Mouse (Mus musculus): Measurements from ENCODE around the gene Eogt. TPM values are rescaled to one million over a fixed set of nuclear protein-coding genes. Genes with fewer than 3 reads are reported as not detected.

Eogt gene
- 10 to 100 TPM; 37.2 to 44.2 TPM for total RNA-seq (2021)
- long read RNA-seq, experiment 1, full-length matches to known transcripts, result 4 of 7 reads
- long read RNA-seq, experiment 1, partial matches to known transcripts, result 2 of 7 reads
- long read RNA-seq, experiment 1, other reads (novel, unspliced or antisense), result 1 of 7 reads
- long read RNA-seq, experiment 2, full-length matches to known transcripts, result 4 of 12 reads
- long read RNA-seq, experiment 2, partial matches to known transcripts, result 4 of 12 reads
- long read RNA-seq, experiment 2, other reads (novel, unspliced or antisense), result 4 of 12 reads

DNA sequence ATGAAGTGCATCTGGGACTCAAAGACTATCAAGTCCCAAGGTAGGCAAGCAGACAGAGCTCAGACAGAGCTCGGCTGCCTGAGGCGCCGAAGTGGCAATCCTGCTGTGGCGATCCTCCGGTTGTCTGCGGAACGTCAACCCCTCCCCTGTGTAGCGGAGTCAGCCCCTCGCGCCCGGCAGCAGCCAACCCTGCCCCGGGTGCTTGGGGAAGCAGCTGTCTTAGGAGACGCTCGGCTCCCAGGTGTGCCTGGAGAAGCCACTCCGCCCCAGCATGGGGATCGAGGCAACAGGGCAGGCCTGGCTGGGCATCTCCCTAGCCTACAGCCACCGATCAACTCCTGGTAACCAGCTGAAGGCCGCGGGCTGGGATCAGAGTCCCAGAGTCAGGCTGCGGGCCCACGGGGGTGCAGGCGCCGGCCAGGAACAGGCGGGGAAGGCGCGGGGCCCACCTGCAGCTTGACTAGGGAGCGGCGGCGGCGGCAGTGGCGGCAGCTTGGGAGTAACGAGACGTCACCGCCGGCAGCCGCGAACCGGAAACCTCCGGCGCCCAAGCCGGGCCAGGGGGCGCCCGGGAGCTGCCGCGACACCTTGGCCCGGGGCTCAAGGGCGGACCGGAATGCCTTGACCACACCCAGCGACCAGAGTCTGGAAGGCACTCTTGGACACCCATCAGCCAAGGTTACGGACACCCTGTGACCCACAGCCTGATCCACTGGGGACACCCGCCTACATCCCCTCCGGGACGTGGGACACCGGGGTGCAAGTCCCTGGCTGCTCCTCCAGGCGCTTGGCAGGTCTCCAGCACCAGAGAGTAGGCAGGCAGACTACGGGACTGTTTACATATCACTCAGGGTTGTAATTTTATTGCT is at the start of gene Eogt:
Gene Eogt (minus strand): TSS at position 800 of the 869 bp plus-strand sequence.
- DNase-seq, result peak; percentile 88 to 92

DNA sequence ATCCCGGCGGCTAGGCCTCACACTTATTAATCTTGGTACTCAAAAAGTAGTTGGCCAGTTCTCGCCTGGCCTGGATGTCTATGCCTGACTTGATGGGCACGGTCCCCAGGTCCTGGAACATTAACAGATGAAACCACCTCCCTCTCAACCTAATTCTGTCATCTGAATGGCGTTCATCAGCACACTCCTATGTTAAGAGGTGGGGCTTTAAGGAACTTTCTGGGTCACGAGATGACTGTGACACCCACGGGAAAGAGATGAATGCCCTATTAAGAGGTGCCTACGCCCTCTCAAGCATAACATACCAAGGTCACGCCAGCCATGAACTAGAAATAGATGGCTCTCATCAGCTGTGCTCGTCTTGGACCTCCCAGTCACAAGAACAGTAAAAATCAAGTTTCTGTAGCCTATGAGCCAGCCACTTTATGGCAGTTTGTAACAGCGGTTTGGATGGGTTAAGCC is 30.4 kb upstream of the Eogt start:
- no peak for DNase-seq

- peak; percentile 98 for DNase-seq
Observed at GRCm38 (mm10) chr6:97178491-97179366, 29.7 kb upstream of the Eogt start, which contains the start of gene Tmf1. Gene Tmf1 (minus strand): TSS chr6:97179122.

DNA sequence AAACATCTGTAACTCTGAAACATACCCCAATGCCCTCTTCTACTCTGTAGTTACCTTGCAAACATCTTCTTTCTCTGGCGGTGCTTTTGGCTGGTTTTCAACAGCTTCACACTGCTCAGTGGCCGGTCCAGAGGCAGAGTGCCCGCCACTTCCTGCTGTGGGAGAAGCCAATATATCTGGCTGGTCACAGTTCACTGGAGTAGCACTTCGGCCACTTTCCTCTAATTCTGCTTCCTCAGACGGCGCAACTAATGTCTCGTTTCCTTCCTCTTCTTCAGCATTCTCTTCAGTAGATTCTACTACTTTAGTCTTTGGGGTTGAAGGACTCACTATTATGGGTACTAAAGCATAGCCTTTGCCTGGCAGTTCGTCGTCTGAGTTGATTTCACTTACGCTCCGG is 26.7 kb upstream of the Eogt start:
- peak in 1 of 2 experiments; percentile 9 for DNase-seq

DNA sequence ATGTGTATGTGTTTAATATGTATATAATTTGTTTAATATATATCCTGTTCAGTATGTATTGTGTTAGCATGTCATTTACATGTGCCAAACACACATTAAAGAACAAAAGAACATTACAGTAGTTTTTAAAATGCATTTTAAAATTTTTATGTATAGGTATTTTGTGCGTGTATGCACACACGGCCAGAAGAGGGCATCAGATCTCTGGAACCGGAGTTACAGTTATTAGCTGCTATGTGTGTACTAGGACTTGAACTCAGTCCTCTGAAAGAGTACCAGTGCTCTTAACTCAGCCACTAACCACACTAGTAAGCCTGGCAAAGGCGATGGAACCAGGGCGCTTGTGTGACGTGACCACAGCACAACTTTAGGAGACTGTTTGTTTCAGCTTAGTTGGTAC is 1.2 kb upstream of the Eogt start:
- DNase-seq, result no peak

DNA sequence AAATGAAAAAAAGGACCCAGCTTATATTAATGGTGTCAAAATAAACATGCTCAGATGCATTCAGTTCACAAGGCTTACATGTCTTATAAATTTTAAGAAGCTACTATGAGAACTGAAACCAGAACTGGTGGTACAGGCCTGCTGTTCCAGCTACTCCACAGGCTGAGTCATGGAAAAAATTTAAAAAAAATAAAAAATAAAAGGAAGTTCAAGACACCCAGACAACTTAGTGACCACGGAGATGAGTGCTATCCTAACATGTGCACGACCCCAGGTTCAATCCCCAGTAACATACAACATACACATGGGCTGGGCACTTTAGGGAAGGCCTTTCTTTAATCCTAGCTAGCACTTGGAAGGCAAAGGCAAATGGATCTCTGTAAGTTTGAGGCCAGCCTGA is 739 bp upstream of the Eogt start:
- DNase-seq, result no peak

DNA sequence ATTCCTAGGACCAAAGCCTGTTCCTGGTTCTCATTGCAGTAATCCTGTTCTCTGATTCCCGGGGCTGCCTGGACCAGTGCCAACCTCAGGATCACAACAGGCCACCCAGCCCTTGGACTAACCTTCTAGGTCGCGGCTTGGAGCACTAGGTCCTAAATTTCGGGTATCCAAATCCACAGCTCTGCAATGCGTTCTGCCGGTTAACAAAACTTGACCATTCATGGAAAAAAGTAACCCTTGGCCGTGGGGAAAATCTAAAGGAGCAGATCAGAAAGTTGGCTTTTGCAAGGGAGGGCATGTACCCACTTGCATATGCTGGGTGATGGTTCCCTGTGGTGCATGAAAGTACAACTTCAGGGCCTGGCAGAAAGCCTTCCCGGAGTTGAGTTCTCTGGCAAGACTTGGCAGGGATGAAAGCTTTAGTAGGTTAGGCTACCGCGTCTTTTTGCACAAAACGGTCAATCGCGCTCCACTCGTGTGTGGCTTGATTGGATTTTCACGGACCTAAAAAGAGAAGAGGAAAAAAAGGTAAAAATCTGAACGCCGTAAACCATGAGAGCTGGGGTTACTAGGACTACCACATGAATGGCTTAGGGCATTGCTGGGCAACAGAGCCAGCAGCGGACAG is 1.1 kb downstream of the Eogt start:
- peak; percentile 73 to 85 for DNase-seq

DNA sequence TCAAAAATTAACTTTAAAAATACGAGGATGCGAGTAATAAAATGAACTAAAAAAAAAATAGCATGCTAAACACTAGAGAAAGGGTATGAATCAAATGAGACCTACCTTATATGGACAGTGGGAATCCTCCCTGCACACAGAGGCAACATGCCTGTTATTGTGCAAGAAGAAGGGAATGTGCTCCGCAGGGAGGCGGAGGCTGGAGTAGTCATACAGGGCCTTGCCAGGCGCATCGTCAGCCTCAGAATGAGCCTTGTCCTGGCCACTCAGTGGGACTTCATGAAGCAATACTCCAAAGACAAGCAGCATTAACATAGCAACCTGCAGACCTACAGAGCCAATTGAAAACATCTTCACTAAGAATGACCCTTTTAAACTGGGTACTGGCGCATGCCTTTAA is 3.8 kb downstream of the Eogt start:
- peak; percentile 75 to 85 for DNase-seq

DNA sequence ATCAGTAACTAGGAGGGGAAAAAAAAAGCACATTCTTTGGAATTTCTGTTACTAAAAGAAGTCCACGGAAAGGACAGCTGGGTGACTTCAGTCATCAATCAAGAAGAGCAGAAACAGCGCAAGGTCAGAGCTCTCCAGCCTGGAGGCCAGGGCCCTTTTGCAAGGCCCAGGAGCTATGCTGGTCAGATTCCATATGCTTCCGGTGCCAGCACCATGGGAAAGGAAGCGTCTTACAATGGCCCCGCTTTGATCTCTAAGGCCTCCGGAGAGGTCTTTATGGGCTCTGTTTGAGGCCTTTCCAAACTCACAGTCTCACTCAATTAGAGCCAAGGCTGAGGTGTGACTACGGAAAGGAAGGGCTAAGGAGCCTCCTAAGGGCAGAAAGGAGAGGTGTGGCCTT is 4.6 kb downstream of the Eogt start:
- DNase-seq, result peak; percentile 84 to 87

DNA sequence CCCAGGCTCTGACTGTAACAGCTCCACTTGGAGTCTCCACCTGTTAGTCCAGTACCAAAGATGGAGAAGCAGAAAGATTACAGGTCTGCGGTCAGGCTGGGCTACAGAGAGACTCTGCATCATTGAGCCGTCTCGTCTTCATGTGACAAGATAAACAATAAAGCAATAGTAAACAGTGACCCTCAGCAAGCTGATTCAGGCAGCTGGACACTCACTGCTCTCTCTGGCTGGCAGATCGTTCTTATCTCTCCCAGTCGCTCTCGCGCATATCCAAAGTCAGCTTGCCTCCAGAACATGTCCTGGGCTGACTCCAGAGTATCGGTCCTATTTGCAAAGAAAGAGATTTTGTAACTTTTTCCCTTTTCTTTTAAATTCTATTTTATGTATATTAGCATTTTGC is 6.4 kb downstream of the Eogt start:
- peak; percentile 32 to 49 for DNase-seq

DNA sequence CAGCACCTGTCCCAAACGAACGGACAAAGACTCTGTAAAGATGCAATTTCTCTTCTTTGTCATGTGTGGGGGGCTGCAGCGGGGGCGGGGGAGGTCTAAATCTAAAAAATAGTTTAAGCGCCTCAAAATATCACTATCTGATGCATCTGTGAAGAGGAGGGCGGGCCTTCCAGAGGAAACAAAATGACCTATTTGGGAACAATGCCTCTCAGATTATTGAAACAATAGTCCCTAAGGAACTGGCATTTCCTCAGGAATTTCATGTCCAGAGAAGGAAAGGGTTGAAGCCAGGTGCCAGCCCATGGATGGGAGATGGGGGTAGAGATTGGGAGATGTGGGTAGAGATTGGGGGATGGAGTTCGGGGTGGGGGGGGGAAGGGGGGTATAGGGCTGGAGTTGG is 7.2 kb downstream of the Eogt start:
- DNase-seq, result no peak

DNA sequence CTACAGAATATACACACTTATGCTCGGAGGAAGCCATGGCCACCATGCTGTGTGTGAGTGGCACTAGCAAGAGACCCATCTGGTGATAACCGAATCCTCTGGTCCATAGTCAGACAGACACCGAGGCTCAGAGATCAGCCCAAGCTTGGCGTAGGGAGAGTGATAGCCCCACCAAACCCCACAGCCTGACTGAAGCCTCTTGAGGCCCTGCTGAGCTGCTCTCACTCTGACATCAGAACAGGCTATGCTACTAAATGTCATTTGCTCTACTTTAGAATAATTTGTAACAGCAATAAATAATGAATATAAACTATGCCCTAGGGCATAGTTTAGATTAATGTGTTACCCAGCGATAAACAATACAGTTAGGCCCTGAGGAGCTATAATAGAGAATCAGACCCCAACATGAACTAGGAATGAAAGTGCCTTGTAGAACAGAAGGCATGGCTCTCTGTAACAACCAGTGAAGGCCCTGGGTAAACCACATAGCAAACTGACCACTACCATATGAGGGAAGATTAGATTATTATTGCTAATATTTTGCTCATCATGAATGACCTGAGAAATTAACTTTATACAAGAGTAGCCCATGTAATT is 16.2 kb downstream of the Eogt start:
- DNase-seq, result no peak

DNA sequence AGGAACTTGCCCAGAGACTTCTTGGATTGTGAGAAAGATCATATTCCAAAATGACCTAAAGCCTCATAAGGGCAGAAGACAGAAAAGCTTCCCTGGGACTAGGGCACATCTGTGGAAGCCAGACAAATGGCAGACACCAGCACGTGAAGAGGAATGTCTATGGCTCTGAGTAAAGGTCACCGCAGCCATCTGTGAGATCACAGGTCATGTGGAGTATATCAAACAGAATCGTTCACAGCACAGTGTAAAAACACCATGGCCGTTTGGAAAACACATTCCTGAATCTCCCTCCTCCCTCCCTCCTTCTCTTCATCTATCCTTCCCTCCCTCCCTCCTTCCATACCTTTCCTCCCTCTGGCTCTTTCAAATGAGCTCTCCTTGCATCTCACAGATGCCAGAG is 17.2 kb downstream of the Eogt start:
- DNase-seq, result no peak

- no peak for DNase-seq
Observed at GRCm38 (mm10) chr6:97130979-97131378, 18.0 kb downstream of the Eogt start.

GRCm38 (mm10) chr6:97124336-97125010 is 24.5 kb downstream of the Eogt start:
- peak in 1 of 2 experiments; percentile 28 for DNase-seq

GRCm38 (mm10) chr6:97120922-97121321 is 28.1 kb downstream of the Eogt start:
- no peak for DNase-seq

DNA sequence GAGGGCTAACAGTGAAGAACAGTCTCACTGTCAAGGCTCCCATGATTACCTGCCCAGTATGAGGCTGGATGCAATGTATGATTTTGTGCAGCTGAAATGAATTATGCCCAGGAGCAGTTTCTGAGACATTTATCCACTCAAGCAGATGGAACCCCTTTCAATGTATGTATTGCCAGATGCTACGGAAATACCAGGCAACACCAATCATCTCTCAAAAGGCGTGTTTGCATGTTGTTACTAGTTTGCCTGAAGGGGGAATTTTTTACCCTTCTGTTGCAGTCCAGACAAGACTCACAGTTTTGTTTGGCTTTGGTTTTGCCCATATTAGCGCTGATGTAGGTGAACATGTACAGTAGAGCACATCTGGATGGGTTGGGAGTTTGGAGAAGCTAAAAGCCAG is 30.7 kb downstream of the Eogt start:
- no peak for DNase-seq

GRCm38 (mm10) chr6:97116896-97117295 is 32.1 kb downstream of the Eogt start:
- no peak for DNase-seq

GRCm38 (mm10) chr6:97114821-97115220 is 34.2 kb downstream of the Eogt start:
- no peak for DNase-seq

DNA sequence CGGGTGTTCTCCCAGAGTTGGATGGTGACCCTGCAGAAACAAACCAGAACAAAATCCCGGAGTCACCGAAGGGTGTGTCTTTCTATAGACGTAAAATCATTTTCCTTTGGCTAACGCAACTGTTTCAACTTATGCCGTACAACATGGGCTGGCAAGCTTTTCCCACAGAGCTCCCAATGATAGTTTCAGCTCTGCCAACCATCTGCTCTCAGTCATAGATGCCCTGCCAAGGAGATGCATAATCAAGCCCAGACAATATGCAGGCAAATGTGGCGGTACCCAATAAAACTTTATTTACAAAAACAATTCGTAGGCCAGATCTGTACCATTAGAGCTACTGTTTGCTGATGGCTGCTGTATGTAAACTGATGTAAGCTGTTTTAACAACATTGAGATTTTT is 36.8 kb downstream of the Eogt start:
- no peak for DNase-seq

GRCm38 (mm10) chr6:97106777-97107176 is 42.2 kb downstream of the Eogt start:
- DNase-seq, result peak; percentile 33 to 49

All from adrenal gland, postnatal 36 days (tissue).